Mouse (Mus musculus) stomach, postnatal 0 days (tissue): Measurements from ENCODE around the gene Nr6a1. TPM values are rescaled to one million over a fixed set of nuclear protein-coding genes. Genes with fewer than 3 reads are reported as not detected.

ENCODE experiments used
- ATAC-seq: fragments of 200-750 bp; cut with Nextera tagmentation; 2 replicates; pipeline ENCODE4 v1.8.0; 2017; ENCODE audit not compliant: low FRiP score, low TSS enrichment
- DNase-seq: peaks from one replicate; pipeline ENCODE4 v3.0.0-alpha.2; 2016; ENCODE audit warnings: low spot score
- H3K27ac ChIP-seq: fragments of 300-500 bp; sonication (generic); replicated peaks from 2 replicates; pipeline ENCODE4 v1.5.1; 2014; ENCODE audit warnings: mild to moderate bottlenecking, control low read depth
- H3K27me3 ChIP-seq: fragments of 300-500 bp; sonication (generic); 2 replicates; pipeline ENCODE4 v1.6.1; 2014; ENCODE audit warnings: low read length; ENCODE audit not compliant: control insufficient read depth, insufficient read depth
- H3K36me3 ChIP-seq: fragments of 300-500 bp; sonication (generic); 2 replicates; pipeline ENCODE4 v1.6.1; 2014; ENCODE audit warnings: low read length, mixed read lengths; ENCODE audit not compliant: control insufficient read depth, insufficient read depth
- H3K4me1 ChIP-seq: fragments of 300-500 bp; sonication (generic); replicated peaks from 2 replicates; pipeline ENCODE4 v1.6.1; 2014; ENCODE audit warnings: antibody characterized with exemption; ENCODE audit not compliant: control insufficient read depth, insufficient read depth
- H3K4me2 ChIP-seq: fragments of 300-500 bp; sonication (generic); replicated peaks from 2 replicates; pipeline ENCODE4 v1.6.1; 2014; ENCODE audit warnings: low read depth, mild to moderate bottlenecking, control low read depth, moderate library complexity
- H3K4me3 ChIP-seq: fragments of 300-500 bp; sonication (generic); 2 replicates; pipeline ENCODE4 v1.5.1; 2014; ENCODE audit warnings: low read depth, low read length, control low read depth
- H3K9ac ChIP-seq: fragments of 300-500 bp; sonication (generic); 2 replicates; pipeline ENCODE4 v1.6.1; 2014; ENCODE audit warnings: mild to moderate bottlenecking, low read length, control low read depth, mixed read lengths
- H3K9me3 ChIP-seq: fragments of 300-500 bp; sonication (generic); 2 replicates; pipeline ENCODE4 v1.6.1; 2016; ENCODE audit warnings: low read length; ENCODE audit not compliant: control insufficient read depth
- CTCF ChIP-seq: IDR thresholded peaks from 2 replicates; pipeline ENCODE4 v1.5.1; 2016; ENCODE audit warnings: antibody characterized with exemption, low read depth, mild to moderate bottlenecking, moderate library complexity
- EP300 ChIP-seq: optimal IDR thresholded peaks from 2 replicates; pipeline ENCODE3; 2016; ENCODE audit warnings: antibody characterized with exemption
- WGBS: fragments of 180-500 bp; shearing (Covaris S2); extraction: QIAGEN DNeasy Blood & Tissue Kit; methylation state at CpG from one replicate; pipeline ENCODE4 v1.1.7; 2014; 5-methylcytosine and 5-hydroxymethylcytosine counted together
- polyA plus RNA-seq: library from polyadenylated mRNA; unstranded; fragments of >200 nt; fragmentation: Nextera tagmentation; extraction: Ambion mirVana; gene quantifications from 2 replicates; pipeline ENCODE4 v1.2.1, GENCODE M21; 2015

Gene Nr6a1
- polyA plus RNA-seq, 1 experiment from 2014 or later = 0.59 TPM

DNA sequence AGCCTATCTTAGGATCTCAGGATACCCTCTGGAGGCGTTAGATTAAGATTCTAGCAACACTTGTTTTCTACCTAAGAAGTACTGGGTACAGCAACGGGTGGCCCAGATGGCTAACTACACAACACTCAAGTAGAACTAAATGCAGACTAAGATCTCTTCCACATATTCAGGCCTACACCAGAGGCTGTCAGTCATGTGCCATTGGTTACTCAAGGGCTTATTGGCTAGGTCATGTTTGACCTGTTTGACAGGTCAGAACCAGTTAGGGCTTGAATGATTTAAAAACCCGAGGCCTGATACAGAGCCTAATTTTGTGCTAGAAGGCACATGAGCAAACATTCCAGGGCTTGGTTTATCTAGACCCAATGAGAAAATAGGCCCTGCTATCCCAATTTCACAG, 187.6 kb downstream of the Nr6a1 start:
- Histone ChIP-seq H3K9me3 (no peaks in the 10 kb centered on the region), H3K4me2 (no peak overlapping the region), H3K4me3 (no peak overlapping the region), H3K27ac (no peak overlapping the region), H3K4me1 (no peaks in the 10 kb centered on the region), H3K9ac (no peak overlapping the region), H3K27me3 (no peaks in the 10 kb centered on the region), H3K36me3 (no peaks in the 10 kb centered on the region)
- DNase-seq (no peak), ATAC-seq (peak; percentile 60; the same call in 1 of the 2 replicates)
- WGBS = 63% methylated on average over 3 of the region's 3 CpGs
- TF ChIP-seq CTCF (no peak), EP300 (no peak)

DNA sequence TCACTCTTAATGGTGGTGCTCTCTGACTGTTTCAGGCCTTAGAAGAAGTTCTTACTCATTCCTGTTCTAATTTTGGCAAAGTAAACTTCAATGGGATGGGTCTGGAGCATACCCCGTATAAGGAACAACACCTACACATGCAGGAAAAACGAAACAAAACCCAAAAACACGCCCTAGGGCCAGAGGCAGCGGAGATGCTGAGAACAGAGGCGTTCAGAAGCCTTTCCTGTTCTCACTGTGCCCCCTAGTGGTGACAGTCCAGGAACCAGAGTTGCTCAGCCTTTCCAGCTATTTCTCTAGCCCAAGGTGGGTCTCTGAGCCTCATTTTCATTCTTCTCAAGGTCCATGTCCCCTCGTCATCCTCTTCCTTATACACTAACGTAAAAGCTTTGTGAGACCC, 188.1 kb downstream of the Nr6a1 start:
- Histone ChIP-seq H3K9me3 (no peaks in the 10 kb centered on the region), H3K27me3 (no peaks in the 10 kb centered on the region), H3K27ac (no peak overlapping the region), H3K4me2 (no peak overlapping the region), H3K36me3 (no peaks in the 10 kb centered on the region), H3K4me3 (no peak overlapping the region), H3K4me1 (no peaks in the 10 kb centered on the region), H3K9ac (no peak overlapping the region)
- TF ChIP-seq EP300 (no peak), CTCF (peak; percentile 93)
- 15% methylated on average over 7 of the region's 7 CpGs for WGBS
- DNase-seq (peak; percentile 67), ATAC-seq (peak; percentile 73; the same call in 1 of the 2 replicates)

DNA sequence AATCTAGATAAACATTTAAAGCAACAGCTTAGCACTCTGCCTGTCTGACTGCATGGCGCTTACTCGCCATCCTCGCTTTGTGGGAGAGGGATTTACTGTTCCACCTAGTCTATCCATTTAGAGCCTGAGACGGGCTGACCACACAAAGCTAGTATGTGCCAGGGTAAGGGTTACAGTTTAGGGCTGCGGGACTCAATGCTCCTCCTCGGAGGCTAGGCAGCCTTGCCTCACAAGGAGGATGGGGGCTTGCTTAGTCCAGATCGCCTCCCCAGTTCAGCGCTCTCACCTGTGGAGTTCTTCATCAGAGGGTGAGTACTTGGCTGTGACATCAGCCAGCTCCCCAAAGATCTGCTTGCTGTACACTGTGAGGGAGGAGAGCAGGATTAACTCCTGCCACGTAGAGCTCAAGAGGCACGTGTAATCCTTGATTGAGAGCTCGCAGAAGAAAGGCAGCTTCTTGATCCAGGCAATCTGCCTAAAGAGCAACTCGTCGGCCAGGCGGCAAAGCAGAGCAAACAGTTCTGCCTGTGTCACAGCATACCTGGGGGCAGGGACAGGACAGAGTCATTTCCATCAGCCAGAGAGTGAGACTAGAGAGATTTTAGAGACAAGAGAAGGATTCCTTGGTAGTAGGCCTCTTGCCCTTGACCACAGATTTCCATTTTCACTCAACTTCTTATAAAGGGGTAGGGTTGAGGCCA, 188.7 kb downstream of the Nr6a1 start:
- WGBS = 73% methylated on average over 14 of the region's 14 CpGs
- no peaks in the 10 kb centered on the region for H3K9me3 ChIP-seq
- H3K36me3 ChIP-seq = no peaks in the 10 kb centered on the region
- no peak overlapping the region for H3K4me3 ChIP-seq
- H3K4me2 ChIP-seq = no peak overlapping the region
- TF ChIP-seq CTCF = no peak
- TF ChIP-seq EP300 = no peak
- no peaks in the 10 kb centered on the region for H3K4me1 ChIP-seq
- H3K9ac ChIP-seq = no peak overlapping the region
- no peak for DNase-seq
- H3K27me3 ChIP-seq = no peaks in the 10 kb centered on the region
- H3K27ac ChIP-seq = no peak overlapping the region
- ATAC-seq = no peak

DNA sequence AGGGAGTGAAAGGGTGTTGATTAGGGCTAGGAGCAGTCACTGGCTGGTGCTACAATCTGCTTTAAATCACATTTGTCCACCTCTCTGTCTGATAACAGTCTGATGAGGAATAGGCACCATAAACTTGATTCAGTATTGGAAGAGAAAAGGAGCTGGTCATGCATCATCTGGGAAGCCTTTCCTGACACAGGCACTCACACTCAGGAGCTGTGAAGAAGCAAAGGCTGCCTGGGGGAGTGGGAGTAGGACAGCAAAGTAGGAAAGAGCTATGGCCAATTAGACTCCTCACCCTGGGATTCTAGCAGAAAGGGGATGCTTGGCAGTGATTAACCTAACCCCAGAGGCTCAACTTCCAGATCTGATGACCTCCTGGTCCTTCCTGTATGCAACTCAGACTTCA, 191.7 kb downstream of the Nr6a1 start:
- no peak overlapping the region for H3K4me2 ChIP-seq
- no peak for DNase-seq
- H3K36me3 ChIP-seq = no peaks in the 10 kb centered on the region
- no peak overlapping the region for H3K27ac ChIP-seq
- H3K4me3 ChIP-seq = no peak overlapping the region
- TF ChIP-seq EP300 = no peak
- no peak for TF ChIP-seq CTCF
- no peak for ATAC-seq
- H3K9ac ChIP-seq = no peak overlapping the region
- no peaks in the 10 kb centered on the region for H3K9me3 ChIP-seq
- no peaks in the 10 kb centered on the region for H3K27me3 ChIP-seq
- H3K4me1 ChIP-seq = no peaks in the 10 kb centered on the region

DNA sequence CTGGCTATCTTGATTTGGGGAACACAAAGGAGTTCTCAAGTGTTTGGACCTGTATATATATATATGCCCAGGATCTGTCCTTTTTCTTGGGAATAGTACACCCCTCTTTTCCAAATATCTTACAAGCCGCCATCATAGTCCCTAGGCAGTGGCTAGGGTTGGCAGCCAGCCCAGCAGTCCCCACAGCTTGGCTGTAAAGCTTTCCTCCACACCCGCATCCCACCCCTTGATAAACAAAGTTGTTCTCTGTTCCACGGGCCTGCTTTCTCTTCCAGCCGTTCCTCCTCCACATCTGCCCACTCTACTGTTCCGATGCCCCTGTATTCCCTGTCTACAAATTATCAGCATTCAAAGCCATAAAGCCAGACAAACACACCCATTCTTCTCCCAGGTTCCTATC, 192.8 kb downstream of the Nr6a1 start:
- DNase-seq = no peak
- no peak for ATAC-seq
- Histone ChIP-seq H3K27ac (no peak overlapping the region), H3K4me2 (no peak overlapping the region), H3K36me3 (no peaks in the 10 kb centered on the region), H3K27me3 (no peaks in the 10 kb centered on the region), H3K4me1 (no peaks in the 10 kb centered on the region), H3K4me3 (no peak overlapping the region), H3K9me3 (no peaks in the 10 kb centered on the region), H3K9ac (no peak overlapping the region)
- TF ChIP-seq CTCF = no peak
- no peak for TF ChIP-seq EP300
- 60% methylated on average over 5 of the region's 5 CpGs for WGBS

DNA sequence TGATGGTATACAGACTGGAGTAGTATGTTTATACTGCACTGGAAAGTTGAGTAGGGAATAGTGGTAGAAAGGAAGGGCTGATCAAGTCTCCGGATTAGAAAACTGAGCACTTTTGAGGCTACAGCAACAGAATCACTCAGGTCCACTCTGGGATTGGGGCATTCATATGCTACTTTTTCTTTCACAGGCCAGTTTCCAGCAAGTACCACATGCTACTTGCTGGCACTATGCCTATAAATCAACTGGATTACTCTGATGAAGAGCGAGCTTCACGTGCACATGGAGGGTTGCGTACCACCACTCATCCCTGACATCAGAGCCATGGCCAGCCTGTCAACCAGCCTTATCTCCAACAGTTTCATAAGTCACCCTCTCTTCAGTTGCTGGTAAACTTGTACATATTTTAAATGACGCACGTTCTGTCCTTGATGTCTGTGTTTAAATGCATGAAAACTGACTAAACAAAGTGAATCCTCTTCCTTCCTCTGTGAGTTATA, 197.1 kb downstream of the Nr6a1 start:
- Histone ChIP-seq H3K36me3 (no peaks in the 10 kb centered on the region), H3K4me3 (no peak overlapping the region), H3K9ac (no peak overlapping the region), H3K27ac (no peak overlapping the region), H3K4me2 (no peak overlapping the region), H3K27me3 (no peaks in the 10 kb centered on the region), H3K4me1 (no peaks in the 10 kb centered on the region), H3K9me3 (no peaks in the 10 kb centered on the region)
- ATAC-seq (no peak), DNase-seq (no peak)
- TF ChIP-seq EP300 (no peak), CTCF (no peak)
- 84% methylated on average over 6 of the region's 6 CpGs for WGBS
